Mouse (Mus musculus): ENCODE measurements at regions not wholly inside any gene's neighbourhood (a gene's known extent, or its start where the extent isn't known, plus 50 kb on each side); places are given as distances from the start of the nearest gene placed in this dataset.

GRCm38 (mm10) chr3:101691937-101692604 is 87.6 kb upstream of the Atp1a1 start:
- DNase-seq = no peak

GRCm38 (mm10) chr3:101690779-101691178 is 86.3 kb upstream of the Atp1a1 start:
- no peak for DNase-seq

DNA sequence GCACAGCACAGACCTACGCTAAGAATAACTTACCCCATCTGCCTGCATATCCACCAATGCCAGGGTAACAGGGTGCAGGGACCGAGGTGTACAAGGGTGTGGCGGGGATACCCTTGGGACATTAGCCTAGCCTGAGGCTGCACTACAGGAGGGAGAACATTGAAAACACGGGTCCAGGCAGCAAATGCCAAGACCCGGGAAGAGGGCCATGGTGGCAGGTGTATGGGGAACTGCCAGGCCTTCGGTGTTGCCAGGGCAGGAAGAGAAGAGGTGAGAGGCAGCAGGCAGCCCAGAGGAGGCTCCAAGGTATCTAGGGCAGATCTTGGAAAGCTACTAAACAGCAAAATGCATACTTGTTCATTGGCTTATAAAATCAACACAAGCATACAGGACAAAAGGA is 85.7 kb upstream of the Atp1a1 start:
- no peak for DNase-seq

GRCm38 (mm10) chr3:101685203-101685602 is 80.7 kb upstream of the Atp1a1 start:
- no peak for DNase-seq

GRCm38 (mm10) chr3:101672943-101673342 is 68.5 kb upstream of the Atp1a1 start:
- no peak for DNase-seq

DNA sequence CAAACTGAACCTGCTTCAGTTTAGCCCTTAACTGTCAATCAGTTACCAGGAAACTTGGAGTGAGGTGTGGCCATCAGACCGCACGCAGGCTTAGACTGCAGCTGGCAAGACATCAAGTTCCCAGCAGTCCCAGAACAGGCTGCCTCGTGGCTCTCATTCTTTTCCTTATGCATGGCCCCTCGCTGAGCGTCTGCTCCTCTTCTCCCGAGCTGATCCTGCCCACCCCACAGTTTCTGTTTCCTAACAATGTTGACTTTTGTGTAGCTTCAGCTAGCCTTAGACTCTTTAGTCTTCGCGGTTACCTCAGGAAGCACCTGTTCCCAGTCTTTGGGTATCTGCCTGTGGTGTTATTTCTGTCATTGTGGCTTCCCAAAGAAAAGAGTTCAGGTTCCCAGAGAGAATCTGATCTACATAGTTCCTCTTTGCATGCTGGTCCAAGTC is 66.1 kb upstream of the Atp1a1 start:
- DNase-seq = peak; percentile 37

GRCm38 (mm10) chr3:101669743-101670142 is 65.3 kb upstream of the Atp1a1 start:
- no peak for DNase-seq

- no peak for DNase-seq
Measured at GRCm38 (mm10) chr3:101667767-101668387, 63.4 kb upstream of the Atp1a1 start.

GRCm38 (mm10) chr3:101667186-101667585 is 62.7 kb upstream of the Atp1a1 start:
- no peak for DNase-seq

DNA sequence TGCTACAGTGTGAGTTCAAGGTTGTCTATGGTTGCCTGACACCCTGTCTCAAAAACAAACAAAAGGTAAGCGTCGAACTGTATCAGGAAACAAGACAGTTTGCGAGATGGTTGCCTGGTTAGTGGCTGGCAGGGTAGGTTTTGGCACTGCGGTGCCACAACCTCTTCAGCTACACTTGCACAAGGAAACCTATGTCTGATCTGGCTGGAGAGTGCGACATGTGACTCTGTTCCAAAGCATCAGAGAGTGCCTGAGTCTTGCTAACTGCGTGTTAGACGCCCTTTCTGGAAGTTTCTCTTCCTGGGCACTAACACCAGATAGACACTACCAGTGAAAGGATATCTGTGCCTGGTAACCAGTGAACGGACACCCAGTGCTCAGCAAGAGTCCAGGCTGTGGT is 62.1 kb upstream of the Atp1a1 start:
- no peak for DNase-seq

DNA sequence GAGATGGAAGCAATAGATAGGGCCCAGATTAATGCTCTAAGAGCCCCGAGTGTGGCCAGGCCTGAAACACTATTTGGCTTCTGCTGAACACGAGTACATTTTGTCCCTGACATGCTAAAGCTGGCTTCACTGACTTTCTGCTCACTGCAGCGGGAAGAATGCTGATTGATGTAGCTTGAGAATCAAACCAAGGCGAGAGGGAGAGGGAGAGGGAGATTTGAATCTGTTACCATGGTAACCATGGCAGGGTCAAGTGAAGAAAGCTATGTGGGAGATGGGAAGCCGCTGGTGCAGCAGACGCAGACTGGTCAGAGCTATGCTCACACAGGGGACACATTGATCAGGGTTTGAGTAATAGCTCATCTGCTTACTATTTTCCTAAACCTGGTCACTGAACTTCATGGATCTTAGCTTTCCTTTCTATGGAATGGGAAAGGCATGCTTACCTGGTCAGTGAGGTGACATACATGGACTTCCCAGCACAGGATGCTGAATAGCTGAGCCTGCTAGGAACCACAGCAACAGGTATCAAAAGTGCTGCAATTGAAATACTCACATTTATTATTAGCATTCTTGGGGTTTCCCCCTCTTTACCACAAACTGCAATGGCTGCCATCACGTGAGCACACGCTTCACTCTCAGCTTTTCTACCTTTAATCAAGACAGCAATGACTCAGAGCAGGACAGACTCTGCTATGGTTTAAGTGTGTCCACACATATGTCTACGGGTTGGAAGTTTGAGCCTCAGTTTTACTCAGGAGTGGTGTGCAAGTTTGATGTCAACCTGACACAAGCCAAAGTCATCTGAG is 56.9 kb upstream of the Atp1a1 start:
- DNase-seq = no peak

- DNase-seq = no peak
Measured at GRCm38 (mm10) chr3:101660635-101661034, 56.2 kb upstream of the Atp1a1 start.

DNA sequence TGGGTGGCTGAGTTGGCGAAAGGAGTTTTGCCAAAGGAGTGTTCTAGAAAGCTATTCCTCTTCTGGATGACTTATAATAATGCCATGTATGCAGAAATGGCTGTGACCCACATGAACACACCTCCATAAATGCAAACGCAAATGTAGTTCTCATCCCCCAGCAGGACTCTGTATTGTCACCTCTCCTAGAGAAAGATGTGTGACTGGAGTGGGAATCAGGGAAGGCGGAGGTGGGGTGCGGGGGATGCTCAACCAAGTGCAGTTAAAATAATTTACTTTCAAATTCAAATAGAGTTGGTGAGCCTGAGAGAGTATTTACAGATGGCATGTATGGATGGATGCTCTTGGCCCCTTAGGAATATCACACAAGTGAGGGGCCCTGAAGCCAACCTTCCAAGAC is 55.7 kb upstream of the Atp1a1 start:
- DNase-seq = no peak

- DNase-seq = no peak
Measured at GRCm38 (mm10) chr3:101657979-101658378, 53.5 kb upstream of the Atp1a1 start.

- DNase-seq = no peak
Measured at GRCm38 (mm10) chr3:101654720-101655119, 50.2 kb upstream of the Atp1a1 start.
